Mouse (Mus musculus) C2C12 (cell line): ENCODE data around the gene Zrsr1.

Experiments used
- CTCF ChIP-seq: IDR thresholded peaks from one replicate; pipeline ENCODE4 v1.5.1; 2011; ENCODE audit not compliant: control insufficient read depth, insufficient read depth, insufficient read length
- MAX ChIP-seq: IDR thresholded peaks from one replicate; pipeline ENCODE4 v1.6.1; 2011; ENCODE audit warnings: mild to moderate bottlenecking, control low read depth
- MYOD1 ChIP-seq: IDR thresholded peaks from one replicate; pipeline ENCODE4 v1.6.1; 2011; ENCODE audit warnings: low read depth; ENCODE audit not compliant: control insufficient read depth, insufficient read length
- MYOG ChIP-seq: IDR thresholded peaks from one replicate; pipeline ENCODE4 v1.6.1; 2011; ENCODE audit not compliant: control insufficient read depth, insufficient read length; ENCODE audit errors: extremely low read depth
- USF1 ChIP-seq: IDR thresholded peaks from one replicate; pipeline ENCODE4 v1.6.1; 2011; ENCODE audit warnings: low read depth, mild to moderate bottlenecking, control low read depth, moderate library complexity

GRCm38 (mm10) chr11:23013096-23013495, 41.3 kb downstream of the Zrsr1 start:
- no peak for TF ChIP-seq CTCF
- no peak for TF ChIP-seq USF1
- TF ChIP-seq MYOD1: no peak
- no peak for TF ChIP-seq MYOG
- TF ChIP-seq MAX: no peak
